Mouse (Mus musculus) brown adipose tissue, adult 24 weeks (tissue): ENCODE data around the gene Ccdc22. TPM values are rescaled to one million over a fixed set of nuclear protein-coding genes. Genes with fewer than 3 reads are reported as not detected.
A peak's percentile ranks its signal among the peaks of the same experiment; 100 is the strongest.

Experiments
- H3K27ac ChIP-seq: fragments of 200-500 bp; replicated peaks from 2 replicates; pipeline ENCODE4 v1.5.1; 2012; ENCODE audit warnings: low read depth, mild to moderate bottlenecking, low read length
- H3K4me1 ChIP-seq: fragments of 200-500 bp; 2 replicates; pipeline ENCODE4 v1.6.1; 2012; ENCODE audit warnings: low read length, mixed read lengths; ENCODE audit not compliant: control insufficient read depth, insufficient read depth, insufficient read length
- H3K4me3 ChIP-seq: fragments of 200-500 bp; 2 replicates; pipeline ENCODE4 v1.5.1; 2012; ENCODE audit warnings: low read depth, mild to moderate bottlenecking, low read length, moderate library complexity; ENCODE audit not compliant: insufficient read depth
- polyA plus RNA-seq: library from polyadenylated mRNA; stranded (reverse); fragments of >200 nt; gene quantifications from 2 replicates; pipeline ENCODE4 v1.2.4, GENCODE M21; 2012; ENCODE audit not compliant: missing spikeins, insufficient read depth, insufficient read length

The Ccdc22 gene
- polyA plus RNA-seq, 1 experiment, result 6.0 TPM

DNA sequence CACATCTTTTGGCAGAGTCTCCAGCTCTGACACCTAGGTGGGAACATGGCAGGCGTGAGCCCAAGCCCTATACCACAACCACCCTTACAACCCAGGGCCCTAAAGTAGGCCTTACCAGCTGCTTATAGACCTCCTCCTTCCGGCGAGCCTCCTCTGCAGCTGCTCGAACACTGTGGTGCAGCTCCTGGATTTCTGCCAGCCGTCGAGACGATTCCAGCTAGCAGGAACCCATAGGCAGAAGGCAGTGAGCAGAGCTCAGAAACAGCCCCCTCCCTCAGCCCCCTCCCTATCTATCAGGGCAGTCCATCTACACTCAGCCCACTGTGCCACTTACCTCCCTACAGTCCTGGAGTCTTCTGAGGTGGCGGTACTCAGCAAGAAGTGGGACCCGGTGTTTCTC is 9.9 kb downstream of the Ccdc22 start:
- Histone ChIP-seq H3K27ac (no peak overlapping the region), H3K4me3 (no peak overlapping the region), H3K4me1 (no peaks in the 10 kb centered on the region)

DNA sequence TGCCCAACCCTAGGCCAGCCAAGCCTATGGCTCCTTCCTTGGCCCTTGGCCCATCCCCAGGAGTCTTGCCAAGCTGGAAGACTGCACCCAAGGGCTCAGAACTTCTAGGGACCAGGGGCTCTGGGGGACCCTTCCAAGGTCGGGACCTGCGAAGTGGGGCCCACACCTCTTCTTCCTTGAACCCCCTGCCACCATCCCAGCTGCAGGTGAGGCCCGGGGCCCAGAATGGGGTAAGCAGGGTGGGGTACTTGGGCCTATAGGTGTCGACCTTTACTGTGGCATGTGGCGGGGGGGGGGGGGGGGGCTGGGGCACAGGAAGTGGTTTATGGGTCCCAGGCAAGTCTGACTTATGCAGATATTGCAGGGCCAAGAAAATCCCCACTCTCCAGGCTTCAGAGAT is 19.0 kb downstream of the Ccdc22 start:
- H3K4me3 ChIP-seq, result no peak overlapping the region
- H3K4me1 ChIP-seq, result no peaks in the 10 kb centered on the region
- H3K27ac ChIP-seq, result no peak overlapping the region

DNA sequence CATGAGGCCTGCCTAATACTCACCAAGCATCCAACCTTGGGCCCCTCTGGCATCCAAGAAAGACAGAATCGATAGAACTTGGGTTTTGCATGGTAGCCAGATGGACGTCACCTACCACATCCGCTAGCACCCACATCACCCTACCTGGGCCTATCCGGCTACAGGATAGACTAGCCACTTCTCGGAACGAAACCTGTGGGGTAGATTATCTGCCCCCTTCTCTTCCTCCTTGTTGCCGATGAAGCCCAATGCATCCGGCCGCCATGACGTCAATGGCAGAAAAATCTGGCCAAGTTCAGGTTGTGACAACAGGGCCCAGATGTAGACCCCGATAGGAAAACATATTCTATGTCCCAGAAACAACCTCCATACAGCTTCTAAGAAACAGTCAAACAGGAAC is 21.4 kb downstream of the Ccdc22 start:
- H3K27ac ChIP-seq, result no peak overlapping the region

DNA sequence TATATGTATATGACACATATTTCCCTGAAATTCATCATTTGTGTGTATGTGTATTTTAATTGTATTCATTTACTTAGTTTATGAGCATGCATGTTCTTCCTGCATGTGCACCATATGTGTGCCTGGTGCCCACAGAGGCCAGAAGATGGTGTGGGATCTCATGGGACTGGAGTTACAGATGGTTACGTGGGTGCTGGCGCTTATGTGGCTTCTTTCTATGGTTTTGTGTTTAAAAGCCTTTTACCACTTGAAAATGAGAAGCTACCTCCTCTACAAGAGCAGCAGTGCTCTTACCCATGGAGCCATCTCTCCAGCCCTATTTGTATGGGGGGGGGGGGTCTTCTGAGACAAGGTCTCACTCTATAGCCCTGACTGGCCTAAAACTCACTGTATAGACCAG is 24.2 kb downstream of the Ccdc22 start:
- H3K4me1 ChIP-seq, result no peaks in the 10 kb centered on the region
- no peak overlapping the region for H3K4me3 ChIP-seq
- H3K27ac ChIP-seq, result no peak overlapping the region

More for the DNA sequence above, 21.4 kb downstream of the Ccdc22 start:
- Histone ChIP-seq H3K4me3 (no peak overlapping the region), H3K4me1 (no peaks in the 10 kb centered on the region)

DNA sequence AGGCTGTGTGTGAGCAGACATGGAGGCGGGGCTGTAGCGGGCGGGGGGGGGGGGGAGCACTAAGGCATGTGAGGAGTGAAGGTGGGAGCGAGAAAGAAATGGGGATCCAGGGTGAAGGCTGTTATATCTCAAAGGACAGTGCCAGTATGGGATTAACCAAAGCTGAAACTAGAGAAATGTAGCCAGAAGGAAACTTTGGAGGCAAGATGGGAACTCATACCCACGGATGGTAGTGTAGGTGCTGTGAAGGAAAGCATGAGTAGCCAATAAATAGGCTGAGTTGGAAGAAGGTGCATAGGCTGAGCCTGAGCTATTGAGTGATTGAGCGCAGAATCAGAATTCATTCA is 30.5 kb downstream of the Ccdc22 start:
- no peak overlapping the region for H3K27ac ChIP-seq
- H3K4me3 ChIP-seq, result no peak overlapping the region
- peaks cover 8% of the 10 kb centered on the region; the same call in 1 of the 2 replicates for H3K4me1 ChIP-seq

DNA sequence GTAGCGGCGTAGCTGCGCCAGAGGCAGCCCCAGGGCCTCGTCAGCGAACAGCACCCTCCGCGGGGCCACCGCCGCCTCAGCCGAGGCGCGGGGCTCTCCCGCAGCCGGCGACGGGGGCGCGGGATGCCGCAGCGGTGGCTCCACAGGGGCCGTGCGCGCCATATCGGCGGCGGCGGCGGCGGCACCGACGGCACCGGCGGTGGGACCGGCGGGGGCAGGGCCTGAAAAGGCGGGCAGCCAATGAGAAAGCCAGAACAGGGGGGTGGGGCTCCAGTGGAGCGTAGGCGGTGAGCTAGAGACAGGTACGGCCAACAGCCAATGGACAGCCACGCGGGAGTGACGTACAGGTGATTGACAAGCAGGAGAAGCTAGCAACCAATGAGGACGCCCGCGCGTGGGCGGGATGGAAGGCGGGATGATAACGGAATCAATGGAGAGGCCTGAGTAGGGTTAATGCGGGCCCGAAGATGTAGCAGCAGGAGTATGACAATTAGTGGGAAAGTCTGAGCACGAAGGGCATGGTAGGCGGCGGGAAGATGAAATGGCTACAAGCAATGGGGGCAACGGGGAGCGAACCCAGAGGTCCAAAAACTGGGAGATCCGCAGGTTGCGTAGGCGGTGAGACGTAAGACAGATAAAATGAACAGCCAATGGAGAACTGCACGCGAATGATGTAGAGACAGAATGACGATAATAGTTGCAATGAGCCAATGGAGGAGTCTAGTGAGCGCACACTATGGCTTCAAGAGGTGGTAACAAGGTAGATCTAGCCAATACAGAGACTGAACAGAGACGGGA is 31.0 kb downstream of the Ccdc22 start, which contains the start of gene Ppp1r3f:
Gene Ppp1r3f (minus strand): TSS at position 197 of the 798 bp plus-strand sequence.
- peak within 1 kb of the TSS; percentile 56 for H3K27ac ChIP-seq
- peak within 1 kb of the TSS; percentile 82 for H3K4me3 ChIP-seq
- peaks cover 8% of the 10 kb centered on the region; the same call in 1 of the 2 replicates for H3K4me1 ChIP-seq

DNA sequence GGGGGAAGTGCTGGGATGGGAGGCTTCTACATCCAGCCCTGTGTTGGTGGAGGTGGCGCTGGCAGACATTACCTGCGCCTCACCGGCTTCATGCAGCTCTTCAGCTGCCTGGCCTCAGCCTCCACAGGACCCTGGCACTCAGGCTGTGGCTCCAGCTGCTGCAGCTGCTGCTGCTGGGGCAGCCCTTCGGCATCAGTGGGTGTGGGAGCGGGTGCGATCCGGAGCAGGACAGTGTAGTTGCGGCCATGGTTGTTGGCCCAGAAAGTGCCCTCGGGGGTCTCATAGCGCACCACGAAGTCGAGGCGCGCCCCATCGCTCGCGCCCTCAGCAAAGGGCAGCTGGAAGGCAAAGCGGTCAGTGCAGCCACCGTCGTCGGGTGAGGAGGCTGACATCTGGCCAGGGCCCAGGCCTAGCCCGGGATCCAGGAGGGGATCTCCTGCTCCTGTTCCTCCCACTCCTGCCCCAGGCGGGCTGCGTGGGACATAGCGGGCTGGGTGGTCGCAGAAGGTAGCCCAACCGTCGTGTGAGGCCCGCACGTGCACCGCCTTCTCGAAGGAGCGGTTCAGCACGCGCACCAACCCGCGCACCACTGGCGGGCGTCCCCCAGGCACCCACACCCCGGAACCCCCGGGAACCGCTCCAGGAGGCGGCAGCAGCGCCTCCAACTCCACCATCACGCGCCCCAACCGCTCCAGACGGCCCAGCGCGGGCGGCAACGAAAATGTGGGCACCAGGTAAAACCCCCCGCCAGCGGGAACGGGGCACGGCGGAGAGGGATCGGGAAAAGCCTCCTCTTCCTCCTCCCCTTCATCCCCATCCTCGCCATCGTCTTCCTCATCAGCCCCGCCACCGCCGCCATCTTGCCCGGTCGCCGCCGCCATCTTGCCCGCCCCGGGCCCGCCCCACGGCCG is 31.9 kb downstream of the Ccdc22 start, which contains the start of gene Foxp3:
Gene Foxp3 (plus strand): TSS at position 469 of the 911 bp plus-strand sequence.
- Histone ChIP-seq H3K4me1 (peaks cover 8% of the 10 kb centered on the region; the same call in 1 of the 2 replicates), H3K27ac (peak within 1 kb of the TSS; percentile 56), H3K4me3 (peak within 1 kb of the TSS; percentile 82)

DNA sequence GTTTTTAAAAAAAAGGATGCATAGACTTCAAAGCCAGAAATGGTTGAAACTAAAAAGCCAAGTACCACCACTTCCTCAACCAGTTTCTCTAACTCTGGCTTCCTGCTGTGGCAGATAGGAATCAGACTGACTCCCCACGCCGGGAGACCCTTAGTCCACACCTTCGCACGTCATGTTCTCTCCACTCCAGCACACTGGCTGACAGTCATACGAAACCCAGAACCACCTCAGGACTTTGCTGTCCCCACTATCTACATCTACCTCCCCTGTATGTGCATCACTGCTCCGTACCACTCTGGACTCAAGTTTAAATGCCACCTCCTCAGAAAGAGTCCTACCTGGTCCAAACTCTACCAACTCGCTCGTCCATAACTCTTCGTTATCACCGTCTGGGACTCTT is 32.9 kb downstream of the Ccdc22 start:
- H3K27ac ChIP-seq, result no peak overlapping the region
- peaks cover 8% of the 10 kb centered on the region; the same call in 1 of the 2 replicates for H3K4me1 ChIP-seq
- no peak overlapping the region for H3K4me3 ChIP-seq

DNA sequence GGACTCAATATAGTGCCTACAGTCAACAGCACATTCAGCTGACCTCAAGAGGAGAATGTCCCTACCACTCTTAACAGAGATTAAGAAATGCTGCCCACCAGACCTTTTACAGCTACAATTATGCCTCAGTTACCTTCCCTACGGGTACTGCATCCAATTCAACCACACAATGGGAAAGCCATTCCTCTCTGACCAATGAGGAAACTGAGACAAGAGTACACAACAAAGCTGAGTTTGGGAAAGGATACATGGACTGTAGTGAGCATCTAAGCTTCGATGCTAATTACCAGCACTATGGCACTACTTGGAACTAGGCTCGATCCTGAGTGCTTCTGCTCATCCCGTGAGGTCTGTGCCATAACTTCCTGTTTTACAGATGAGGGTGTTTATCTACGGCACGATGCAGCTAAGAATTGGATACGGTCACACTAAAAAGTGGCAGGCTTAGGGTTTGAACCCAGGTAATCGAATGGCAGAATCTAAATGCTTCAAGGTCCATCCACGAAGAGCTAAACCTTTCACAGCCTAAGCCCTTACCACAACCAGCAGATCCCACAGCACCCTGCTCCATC is 33.7 kb downstream of the Ccdc22 start:
- Histone ChIP-seq H3K4me1 (peaks cover 8% of the 10 kb centered on the region; the same call in 1 of the 2 replicates), H3K27ac (no peak overlapping the region), H3K4me3 (no peak overlapping the region)

DNA sequence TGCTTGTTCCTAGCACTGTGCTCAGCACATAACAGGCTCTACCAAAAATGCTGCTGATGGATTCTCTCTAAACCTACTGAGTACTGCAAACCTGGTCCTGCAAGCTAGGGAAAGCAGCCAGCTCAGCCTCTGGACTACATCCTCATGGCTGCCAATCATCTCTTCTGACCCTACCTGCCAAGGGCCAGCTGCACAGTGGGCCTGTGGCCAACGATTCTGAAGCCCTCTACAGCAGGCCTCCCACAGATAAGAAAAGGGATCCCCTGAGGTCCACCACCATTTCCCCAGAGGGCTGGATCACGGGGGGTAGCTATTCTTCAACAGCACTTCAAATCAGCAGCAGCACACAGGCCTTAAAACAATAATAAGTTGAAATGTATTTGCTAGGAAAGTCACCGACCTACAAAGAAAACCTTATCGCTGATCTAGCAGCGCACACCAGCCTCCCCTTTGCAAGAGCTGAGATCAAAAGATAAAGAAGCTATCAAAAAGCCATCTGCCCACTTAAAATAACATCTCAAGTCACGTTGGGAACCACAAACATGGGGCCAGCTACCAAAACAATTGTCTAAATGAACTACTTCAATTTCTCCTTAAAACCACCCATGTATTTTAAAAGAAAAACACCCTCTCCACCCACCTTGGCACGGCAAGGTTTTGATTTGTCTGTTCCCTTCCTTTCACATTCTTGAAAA is 34.7 kb downstream of the Ccdc22 start:
- peaks cover 8% of the 10 kb centered on the region; the same call in 1 of the 2 replicates for H3K4me1 ChIP-seq
- no peak overlapping the region for H3K4me3 ChIP-seq
- H3K27ac ChIP-seq, result no peak overlapping the region

DNA sequence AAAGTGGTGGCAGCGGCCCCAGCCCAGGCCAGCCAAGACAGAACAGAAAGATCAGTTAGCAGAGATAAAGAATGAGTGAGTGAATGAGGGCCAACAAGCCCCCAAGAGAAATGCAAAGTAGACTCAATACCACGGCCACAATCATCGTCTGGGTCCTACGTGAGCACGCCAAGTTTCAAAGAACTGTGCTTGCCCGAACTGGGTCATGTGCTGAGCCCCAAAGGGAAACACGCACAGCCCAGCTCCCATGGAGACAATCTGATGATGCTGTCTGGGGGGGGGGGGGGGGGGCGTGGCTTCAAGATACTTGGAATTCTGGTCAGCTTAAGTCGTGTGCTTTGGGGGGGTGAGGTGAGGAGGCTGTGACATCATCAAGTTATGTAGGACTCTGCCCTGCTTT is 37.8 kb downstream of the Ccdc22 start:
- H3K4me1 ChIP-seq, result no peaks in the 10 kb centered on the region
- no peak overlapping the region for H3K4me3 ChIP-seq
- no peak overlapping the region for H3K27ac ChIP-seq

DNA sequence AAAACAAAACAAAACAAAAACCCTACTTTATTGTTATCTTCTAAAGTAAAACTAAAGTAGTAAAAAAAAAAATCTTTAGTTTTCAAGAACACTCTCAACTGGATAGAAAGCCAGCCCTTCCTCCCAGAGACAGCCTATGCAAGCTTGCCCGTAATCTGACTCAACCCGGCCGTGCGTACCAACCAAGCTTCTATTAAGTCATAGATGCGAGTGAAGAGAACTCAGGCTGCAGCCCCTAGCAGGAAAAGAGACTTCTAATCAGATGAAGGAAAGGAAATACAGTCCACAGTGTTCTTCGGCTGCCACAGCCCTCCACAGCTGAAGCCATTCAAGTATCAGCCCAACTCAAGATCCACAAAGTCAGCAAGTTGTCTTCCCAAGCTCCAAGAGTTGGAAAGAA is 39.0 kb downstream of the Ccdc22 start:
- Histone ChIP-seq H3K27ac (no peak overlapping the region), H3K4me1 (no peaks in the 10 kb centered on the region), H3K4me3 (no peak overlapping the region)

DNA sequence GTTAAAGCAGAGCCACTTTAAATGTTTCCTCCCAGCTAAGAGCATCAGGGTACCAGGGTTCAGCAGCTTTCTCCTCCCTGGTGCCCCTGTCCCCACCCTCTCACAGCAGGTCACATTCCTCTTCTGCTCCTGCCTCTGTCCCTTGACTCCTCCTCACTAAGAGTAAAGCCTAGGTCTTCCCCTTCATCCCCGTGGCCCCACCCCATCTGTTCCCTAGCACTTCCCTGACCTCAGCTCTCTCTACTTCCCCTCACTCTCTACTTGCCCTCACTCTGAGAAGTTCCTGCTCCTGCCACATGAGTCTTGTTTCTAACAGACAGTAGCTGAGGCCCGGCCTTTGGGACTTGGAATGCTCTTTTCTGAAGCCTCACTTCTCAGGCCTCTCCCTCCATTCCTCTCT is 42.2 kb downstream of the Ccdc22 start:
- no peak overlapping the region for H3K4me3 ChIP-seq
- H3K27ac ChIP-seq, result no peak overlapping the region
- H3K4me1 ChIP-seq, result no peaks in the 10 kb centered on the region

DNA sequence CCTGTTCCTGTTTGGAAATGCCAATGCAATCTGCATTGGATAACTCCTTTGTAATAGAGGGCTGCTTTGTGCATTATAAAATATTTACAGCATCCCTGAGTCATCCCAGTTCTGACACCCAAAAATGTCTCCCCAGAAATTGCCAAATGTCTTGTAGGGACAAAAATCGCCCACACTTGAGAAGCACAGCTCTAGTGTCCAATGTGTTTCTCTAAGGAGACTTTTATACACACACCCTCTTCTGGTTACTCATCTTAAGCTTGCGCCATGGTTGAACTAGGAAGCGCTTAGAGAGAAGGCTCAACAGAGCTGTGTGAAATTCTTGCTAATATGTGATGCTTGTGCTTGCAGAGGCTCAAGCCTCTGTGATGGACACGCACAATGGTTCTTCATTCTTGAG is 51.8 kb downstream of the Ccdc22 start:
- H3K4me3 ChIP-seq, result no peak overlapping the region

More for the DNA sequence above, 51.8 kb downstream of the Ccdc22 start:
- H3K4me1 ChIP-seq, result no peaks in the 10 kb centered on the region
- H3K27ac ChIP-seq, result no peak overlapping the region
